Mouse (Mus musculus): ENCODE measurements around the gene Fgf4. TPM values are rescaled to one million over a fixed set of nuclear protein-coding genes. Genes with fewer than 3 reads are reported as not detected.

Gene Fgf4
- total and polyA plus RNA-seq, 2 experiments from 2014 or later = not detected

DNA sequence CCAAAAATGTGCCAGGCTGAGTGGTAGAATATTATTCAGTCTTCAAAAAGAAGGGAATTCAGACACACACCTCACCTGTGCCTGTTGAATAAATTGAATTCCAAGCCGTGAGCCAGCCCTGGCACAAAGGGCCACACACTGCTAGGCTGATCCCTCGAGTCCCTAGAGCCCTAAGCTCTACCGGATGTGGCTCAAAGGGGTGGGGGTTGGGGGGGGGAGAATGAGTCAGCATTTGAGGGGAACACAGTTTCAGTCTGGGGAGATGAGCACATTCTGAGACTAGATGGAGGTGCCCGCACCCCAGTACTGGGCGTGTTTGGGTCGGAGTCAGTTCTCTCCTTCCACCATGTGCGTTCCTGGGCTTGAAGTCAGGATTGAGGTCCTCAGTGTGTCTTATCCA lies 10.0 kb downstream of the Fgf4 start:
- H3K4me3 ChIP-seq (ENCODE audit: low read length) = no peak overlapping the region
- H3K9me3 ChIP-seq (ENCODE audit: low read length) = no peaks in the 10 kb centered on the region
- DNase-seq (ENCODE audit: low spot score) (no peak), ATAC-seq (no peak)
- H3K9ac ChIP-seq (replicated peaks; ENCODE audit: low read length) = no peak overlapping the region
- peaks cover 27% of the 10 kb centered on the region for H3K27me3 ChIP-seq (ENCODE audit: insufficient read depth, low read length)
- 85% methylated on average over 7 of the region's 7 CpGs for WGBS
- H3K27ac ChIP-seq = no peak overlapping the region
- H3K4me2 ChIP-seq (ENCODE audit: low read depth, low read length) = no peak overlapping the region
- H3K4me1 ChIP-seq (ENCODE audit: insufficient read depth, low read length) = no peaks in the 10 kb centered on the region; the same call in 1 of the 2 replicates
- no peaks in the 10 kb centered on the region for H3K36me3 ChIP-seq (ENCODE audit: insufficient read depth, low read length)
- TF ChIP-seq CTCF (IDR thresholded peaks at IDR 0.05; ENCODE audit: low read depth) = no peak

DNA sequence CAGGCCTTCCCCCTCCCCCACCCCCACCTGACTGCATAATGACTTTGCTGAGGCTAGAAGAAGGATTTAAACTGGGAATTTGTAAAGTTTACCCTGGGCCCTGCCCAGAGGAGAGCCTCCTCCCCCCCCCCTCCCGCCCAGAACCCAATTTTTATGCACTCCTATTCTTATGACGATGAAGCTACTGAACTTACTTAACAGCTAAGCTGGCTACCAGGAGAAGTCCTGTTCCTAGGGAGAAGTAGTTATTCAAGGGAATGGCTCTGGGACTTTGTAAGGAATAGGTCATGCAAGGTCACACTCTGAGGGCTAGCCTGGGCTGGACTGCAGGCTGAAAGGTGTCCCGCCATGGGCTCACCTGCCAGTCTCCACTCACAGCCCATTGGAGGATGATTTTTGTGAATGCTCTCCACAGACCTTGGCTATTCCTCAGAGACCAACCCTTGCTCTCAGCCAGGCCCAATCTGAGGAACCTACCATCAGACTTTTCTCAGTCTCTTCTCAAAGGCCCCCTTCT lies 10.7 kb downstream of the Fgf4 start:
- no peak for TF ChIP-seq CTCF (IDR thresholded peaks at IDR 0.05; ENCODE audit: low read depth)
- H3K4me2 ChIP-seq (ENCODE audit: low read depth, low read length) = no peak overlapping the region
- no peak overlapping the region for H3K4me3 ChIP-seq (ENCODE audit: low read length)
- H3K4me1 ChIP-seq (ENCODE audit: insufficient read depth, low read length) = peaks cover 3% of the 10 kb centered on the region; the same call in 1 of the 2 replicates
- H3K27ac ChIP-seq = no peak overlapping the region
- peaks cover 28% of the 10 kb centered on the region for H3K27me3 ChIP-seq (ENCODE audit: insufficient read depth, low read length)
- H3K9ac ChIP-seq (replicated peaks; ENCODE audit: low read length) = no peak overlapping the region
- H3K9me3 ChIP-seq (ENCODE audit: low read length) = no peaks in the 10 kb centered on the region
- no peaks in the 10 kb centered on the region for H3K36me3 ChIP-seq (ENCODE audit: insufficient read depth, low read length)
- DNase-seq (ENCODE audit: low spot score) = no peak
- 79% methylated on average over 3 of the region's 3 CpGs for WGBS
- no peak for ATAC-seq

DNA sequence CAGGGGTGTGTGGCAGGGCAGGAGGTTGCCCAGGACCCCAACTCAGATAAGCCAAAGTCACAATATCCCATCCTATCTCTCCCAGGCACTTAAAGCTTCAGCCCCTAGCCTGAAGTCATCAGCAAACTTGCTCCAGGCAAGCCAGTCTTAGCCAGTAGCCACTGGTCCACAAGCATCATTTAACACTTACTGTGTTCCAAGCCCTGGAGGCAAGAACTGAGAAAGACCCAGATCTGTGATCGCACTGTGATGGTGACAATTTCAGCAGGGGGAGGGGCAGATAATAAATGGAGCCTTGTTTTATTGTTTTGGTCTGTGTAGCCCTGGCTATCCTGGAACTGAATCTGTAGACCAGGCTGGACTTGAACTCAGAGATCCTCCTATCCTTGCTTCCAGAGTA lies 11.5 kb downstream of the Fgf4 start:
- WGBS = 74% methylated on average over 1 of the region's 1 CpGs
- no peak for ATAC-seq
- no peak for TF ChIP-seq CTCF (IDR thresholded peaks at IDR 0.05; ENCODE audit: low read depth)
- Histone ChIP-seq H3K4me2 (ENCODE audit: low read depth, low read length) (no peak overlapping the region), H3K9me3 (ENCODE audit: low read length) (no peaks in the 10 kb centered on the region), H3K9ac (replicated peaks; ENCODE audit: low read length) (no peak overlapping the region), H3K36me3 (ENCODE audit: insufficient read depth, low read length) (no peaks in the 10 kb centered on the region), H3K4me1 (ENCODE audit: insufficient read depth, low read length) (peaks cover 3% of the 10 kb centered on the region; the same call in 1 of the 2 replicates), H3K27me3 (ENCODE audit: insufficient read depth, low read length) (peaks cover 34% of the 10 kb centered on the region), H3K4me3 (ENCODE audit: low read length) (no peak overlapping the region), H3K27ac (no peak overlapping the region)
- DNase-seq (ENCODE audit: low spot score) = no peak

DNA sequence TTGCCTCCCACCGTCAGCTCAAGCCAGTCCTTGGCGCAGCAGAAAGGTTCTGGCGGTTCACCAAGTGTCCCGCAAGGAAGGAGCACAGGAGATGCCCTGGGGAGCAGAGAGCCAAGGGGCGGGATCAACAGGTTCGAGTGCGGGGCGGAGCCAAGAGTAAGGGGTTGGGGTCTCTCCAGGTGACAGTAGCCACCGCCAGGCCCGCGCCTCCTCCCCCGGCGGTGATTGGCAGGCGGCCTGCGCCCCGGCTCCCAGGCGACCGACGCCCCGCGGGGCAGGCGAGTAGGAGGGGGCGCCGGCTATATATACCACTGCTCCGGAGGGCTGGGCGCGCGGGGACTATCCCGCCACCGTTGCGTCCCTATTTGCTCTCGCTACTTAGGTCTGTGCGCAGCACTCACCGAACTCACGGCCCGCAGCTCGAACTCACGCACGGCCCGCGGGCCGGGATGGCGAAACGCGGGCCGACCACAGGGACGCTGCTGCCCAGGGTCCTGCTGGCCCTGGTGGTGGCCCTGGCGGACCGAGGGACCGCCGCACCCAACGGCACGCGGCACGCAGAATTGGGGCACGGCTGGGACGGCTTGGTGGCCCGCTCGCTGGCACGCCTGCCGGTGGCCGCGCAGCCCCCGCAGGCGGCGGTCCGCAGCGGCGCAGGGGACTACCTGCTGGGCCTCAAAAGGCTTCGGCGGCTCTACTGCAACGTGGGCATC lies 14.0 kb downstream of the Fgf4 start:
- Histone ChIP-seq H3K4me3 (ENCODE audit: low read length) (peak overlapping the region; percentile 22), H3K9ac (replicated peaks; ENCODE audit: low read length) (no peak overlapping the region), H3K36me3 (ENCODE audit: insufficient read depth, low read length) (no peaks in the 10 kb centered on the region), H3K4me1 (ENCODE audit: insufficient read depth, low read length) (peaks cover 3% of the 10 kb centered on the region; the same call in 1 of the 2 replicates), H3K27ac (no peak overlapping the region), H3K4me2 (ENCODE audit: low read depth, low read length) (peak overlapping the region; percentile 18), H3K9me3 (ENCODE audit: low read length) (no peaks in the 10 kb centered on the region), H3K27me3 (ENCODE audit: insufficient read depth, low read length) (peaks cover 51% of the 10 kb centered on the region)
- DNase-seq (ENCODE audit: low spot score) (no peak), ATAC-seq (no peak)
- TF ChIP-seq CTCF (IDR thresholded peaks at IDR 0.05; ENCODE audit: low read depth) = no peak
- 1% methylated on average over 72 of the region's 72 CpGs for WGBS

DNA sequence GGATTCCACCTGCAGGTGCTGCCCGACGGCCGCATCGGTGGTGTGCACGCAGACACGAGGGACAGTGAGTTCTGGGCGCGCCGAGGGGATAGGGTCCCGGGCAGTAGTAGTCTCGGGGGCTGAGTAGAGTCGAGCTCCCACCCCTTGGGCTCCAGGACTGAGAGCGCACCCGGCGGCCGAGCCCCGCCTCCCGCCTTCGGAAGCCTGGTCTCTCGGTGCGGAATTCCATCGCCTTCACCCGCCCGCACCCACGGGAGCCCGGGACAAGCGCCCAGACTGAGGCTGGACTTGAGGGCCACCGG lies 14.6 kb downstream of the Fgf4 start:
- Histone ChIP-seq H3K27me3 (ENCODE audit: insufficient read depth, low read length) (peaks cover 51% of the 10 kb centered on the region), H3K4me1 (ENCODE audit: insufficient read depth, low read length) (peaks cover 3% of the 10 kb centered on the region; the same call in 1 of the 2 replicates), H3K4me2 (ENCODE audit: low read depth, low read length) (peak overlapping the region; percentile 18), H3K27ac (no peak overlapping the region), H3K4me3 (ENCODE audit: low read length) (peak overlapping the region; percentile 22), H3K9me3 (ENCODE audit: low read length) (no peaks in the 10 kb centered on the region), H3K36me3 (ENCODE audit: insufficient read depth, low read length) (no peaks in the 10 kb centered on the region), H3K9ac (replicated peaks; ENCODE audit: low read length) (no peak overlapping the region)
- DNase-seq (ENCODE audit: low spot score) = no peak
- WGBS = under 1% methylated on average over 28 of the region's 28 CpGs
- TF ChIP-seq CTCF (IDR thresholded peaks at IDR 0.05; ENCODE audit: low read depth) = no peak
- ATAC-seq = no peak

DNA sequence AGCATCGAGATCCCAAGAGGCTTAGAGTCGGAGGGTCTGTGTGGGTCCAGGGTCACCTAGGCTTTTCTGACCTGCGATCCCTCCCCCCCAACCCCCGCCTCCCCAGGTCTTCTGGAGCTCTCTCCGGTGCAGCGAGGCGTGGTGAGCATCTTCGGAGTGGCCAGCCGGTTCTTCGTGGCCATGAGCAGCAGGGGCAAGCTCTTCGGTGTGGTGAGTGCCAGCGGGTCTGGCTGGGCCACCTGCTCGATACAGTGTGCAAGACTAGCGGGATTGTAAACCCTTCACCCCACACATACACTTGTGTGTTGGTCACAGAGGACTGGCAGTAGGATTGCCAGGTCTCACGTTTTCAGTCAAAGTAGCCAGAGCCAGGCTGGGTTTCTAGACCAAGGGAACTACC lies 15.0 kb downstream of the Fgf4 start:
- H3K27ac ChIP-seq = no peak overlapping the region
- TF ChIP-seq CTCF (IDR thresholded peaks at IDR 0.05; ENCODE audit: low read depth) = no peak
- DNase-seq (ENCODE audit: low spot score) (peak; percentile 20), ATAC-seq (no peak)
- 2% methylated on average over 15 of the region's 15 CpGs for WGBS
- H3K27me3 ChIP-seq (ENCODE audit: insufficient read depth, low read length) = peaks cover 51% of the 10 kb centered on the region
- H3K4me2 ChIP-seq (ENCODE audit: low read depth, low read length) = peak overlapping the region; percentile 18
- peak overlapping the region; percentile 22; the same call in 1 of the 2 replicates for H3K4me3 ChIP-seq (ENCODE audit: low read length)
- no peaks in the 10 kb centered on the region for H3K9me3 ChIP-seq (ENCODE audit: low read length)
- no peak overlapping the region for H3K9ac ChIP-seq (replicated peaks; ENCODE audit: low read length)
- peaks cover 3% of the 10 kb centered on the region; the same call in 1 of the 2 replicates for H3K4me1 ChIP-seq (ENCODE audit: insufficient read depth, low read length)
- H3K36me3 ChIP-seq (ENCODE audit: insufficient read depth, low read length) = no peaks in the 10 kb centered on the region

DNA sequence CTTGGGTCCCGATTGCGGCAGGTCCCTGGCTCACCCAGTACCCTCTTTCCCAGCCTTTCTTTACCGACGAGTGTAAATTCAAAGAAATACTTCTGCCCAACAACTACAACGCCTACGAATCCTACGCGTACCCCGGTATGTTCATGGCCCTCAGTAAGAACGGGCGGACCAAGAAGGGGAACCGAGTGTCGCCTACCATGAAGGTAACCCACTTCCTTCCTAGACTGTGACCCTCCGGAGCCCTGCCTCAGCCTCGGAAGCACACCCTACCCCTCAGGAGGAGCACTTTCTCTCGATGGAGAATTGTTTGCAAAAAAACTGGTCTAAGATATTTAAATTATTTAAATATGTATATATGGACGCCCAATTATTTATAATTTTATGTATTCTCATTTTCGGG lies 15.5 kb downstream of the Fgf4 start:
- no peaks in the 10 kb centered on the region for H3K36me3 ChIP-seq (ENCODE audit: insufficient read depth, low read length)
- H3K9ac ChIP-seq (replicated peaks; ENCODE audit: low read length) = no peak overlapping the region
- peaks cover 51% of the 10 kb centered on the region for H3K27me3 ChIP-seq (ENCODE audit: insufficient read depth, low read length)
- H3K4me2 ChIP-seq (ENCODE audit: low read depth, low read length) = no peak overlapping the region
- ATAC-seq (no peak), DNase-seq (ENCODE audit: low spot score) (no peak)
- 3% methylated on average over 18 of the region's 18 CpGs for WGBS
- no peaks in the 10 kb centered on the region for H3K9me3 ChIP-seq (ENCODE audit: low read length)
- no peak overlapping the region for H3K27ac ChIP-seq
- H3K4me3 ChIP-seq (ENCODE audit: low read length) = no peak overlapping the region
- peaks cover 3% of the 10 kb centered on the region; the same call in 1 of the 2 replicates for H3K4me1 ChIP-seq (ENCODE audit: insufficient read depth, low read length)
- no peak for TF ChIP-seq CTCF (IDR thresholded peaks at IDR 0.05; ENCODE audit: low read depth)

Data from hindbrain, postnatal 0 days (tissue).